1 mouse cellular context compared by ENCODE assay signal in genomic region chr6:142977221-142977620, GRCm38 (mm10).
TF ChIP-seq lines count a peak whose summit lies in the region.

No protein-coding gene starts in this region.

TF ChIP-seq in MEL, 35 proteins besides CTCF, POLR2A, EP300 and RAD21 (continued from another document):
- TF ChIP-seq NRF1 (IDR thresholded peaks at IDR 0.05; ENCODE audit: insufficient read depth, low read depth, low read length, poor library complexity, severe bottlenecking) = no peak
- no peak for TF ChIP-seq SMC3 (IDR thresholded peaks at IDR 0.05; ENCODE audit: low read depth, low read length)
- no peak for TF ChIP-seq TCF12 (IDR thresholded peaks at IDR 0.05; ENCODE audit: low read depth, low read length)
